Mouse (Mus musculus): ENCODE measurements around the gene Cltb.

- peak; percentile 88 for TF ChIP-seq CTCF (IDR thresholded peaks at IDR 0.05; ENCODE audit: low read depth, low read length)
- TF ChIP-seq POLR2A (IDR thresholded peaks at IDR 0.05; ENCODE audit: extremely low read depth, insufficient read depth, low read length), result peak; percentile 83
Measured at GRCm38 (mm10) chr13:54621155-54621932, 10.2 kb upstream of the Cltb start, which contains the start of gene Faf2.

Measured in liver, adult 2 months (tissue).